Mouse (Mus musculus) lung, postnatal 0 days (tissue): ENCODE results near the gene Rerg. TPM values are rescaled to one million over a fixed set of nuclear protein-coding genes. Genes with fewer than 3 reads are reported as not detected.

ENCODE experiments used
- ATAC-seq: fragments of 200-750 bp; cut with Nextera tagmentation; 2 replicates; pipeline ENCODE4 v1.8.0; 2017; ENCODE audit warnings: moderate library complexity
- DNase-seq: peaks from one replicate; pipeline ENCODE4 v3.0.0-alpha.2; 2016; ENCODE audit warnings: low spot score
- H3K27ac ChIP-seq: fragments of 300-500 bp; sonication (generic); 2 replicates; pipeline ENCODE4 v1.5.1; 2014; ENCODE audit warnings: antibody characterized with exemption, mild to moderate bottlenecking, low read length, mixed read lengths
- H3K27me3 ChIP-seq: fragments of 300-500 bp; sonication (generic); replicated peaks from 2 replicates; pipeline ENCODE4 v1.6.1; 2014; ENCODE audit warnings: low read length, mixed read lengths; ENCODE audit not compliant: insufficient read depth
- H3K36me3 ChIP-seq: fragments of 300-500 bp; sonication (generic); 2 replicates; pipeline ENCODE4 v1.6.1; 2014; ENCODE audit warnings: low read length, mixed read lengths; ENCODE audit not compliant: insufficient read depth
- H3K4me1 ChIP-seq: fragments of 300-500 bp; sonication (generic); 2 replicates; pipeline ENCODE4 v1.6.1; 2014; ENCODE audit warnings: antibody characterized with exemption, low read depth, low read length, mixed read lengths; ENCODE audit not compliant: insufficient read depth
- H3K4me2 ChIP-seq: fragments of 300-500 bp; sonication (generic); replicated peaks from 2 replicates; pipeline ENCODE4 v1.6.1; 2014; ENCODE audit warnings: low read depth, mild to moderate bottlenecking, low read length, moderate library complexity, mixed read lengths
- H3K4me3 ChIP-seq: fragments of 300-500 bp; sonication (generic); 2 replicates; pipeline ENCODE4 v1.5.1; 2014; ENCODE audit warnings: low read depth, low read length
- H3K9ac ChIP-seq: fragments of 300-500 bp; sonication (generic); replicated peaks from 2 replicates; pipeline ENCODE4 v1.6.1; 2014; ENCODE audit warnings: low read depth, mild to moderate bottlenecking
- H3K9me3 ChIP-seq: fragments of 300-500 bp; sonication (generic); 2 replicates; pipeline ENCODE4 v1.6.1; 2016; ENCODE audit warnings: low read length, mixed read lengths
- CTCF ChIP-seq: IDR thresholded peaks from 2 replicates; pipeline ENCODE4 v1.5.1; 2016; ENCODE audit warnings: antibody characterized with exemption, mild to moderate bottlenecking
- EP300 ChIP-seq: IDR thresholded peaks from 2 replicates; pipeline ENCODE4 v1.6.1; 2016; ENCODE audit warnings: antibody characterized with exemption, mild to moderate bottlenecking, control low read depth
- WGBS: fragments of 180-500 bp; shearing (Covaris S2); extraction: QIAGEN DNeasy Blood & Tissue Kit; methylation state at CpG from one replicate; pipeline ENCODE4 v1.1.7; 2014; 5-methylcytosine and 5-hydroxymethylcytosine counted together
- polyA plus RNA-seq: library from polyadenylated mRNA; unstranded; fragments of >200 nt; fragmentation: Nextera tagmentation; extraction: Ambion mirVana; gene quantifications from 2 replicates; pipeline ENCODE4 v1.2.1, GENCODE M21; 2015

The Rerg gene
- 33.4 and 42.9 TPM in 2 replicates for polyA plus RNA-seq

DNA sequence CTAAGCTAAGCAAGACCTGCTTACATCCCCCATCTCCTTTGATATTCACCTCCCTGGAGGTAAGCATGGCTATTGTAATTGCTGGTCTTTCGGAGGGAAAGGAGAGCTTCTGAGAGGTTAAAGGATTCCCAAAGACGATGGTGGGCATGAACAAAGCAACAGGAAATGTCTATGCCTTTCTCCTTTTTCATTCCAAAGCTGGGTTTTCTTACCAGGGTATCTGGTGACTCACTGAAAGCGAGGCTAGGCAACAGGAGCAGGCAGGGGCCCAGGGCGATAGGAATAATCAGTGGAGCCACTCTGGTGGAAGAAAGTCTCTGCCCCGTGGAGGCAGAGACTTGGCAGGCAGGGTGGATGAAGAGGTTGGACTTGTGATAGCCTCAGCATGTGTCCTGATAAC is at the start of gene Rerg:
Gene Rerg (minus strand): TSS at position 272 of the 400 bp plus-strand sequence.
- Histone ChIP-seq H3K36me3 (no peaks in the 10 kb centered on the region), H3K27ac (peak within 1 kb of the TSS; percentile 52), H3K4me1 (no peaks in the 10 kb centered on the region), H3K9me3 (no peaks in the 10 kb centered on the region), H3K4me2 (peak within 1 kb of the TSS; percentile 90), H3K4me3 (peak within 1 kb of the TSS; percentile 52), H3K27me3 (no peaks in the 10 kb centered on the region), H3K9ac (peak within 1 kb of the TSS; percentile 62)
- no peak for ATAC-seq
- DNase-seq = no peak
- 37% methylated on average over 5 of the region's 5 CpGs for WGBS
- TF ChIP-seq EP300 = no peak
- TF ChIP-seq CTCF = no peak

DNA sequence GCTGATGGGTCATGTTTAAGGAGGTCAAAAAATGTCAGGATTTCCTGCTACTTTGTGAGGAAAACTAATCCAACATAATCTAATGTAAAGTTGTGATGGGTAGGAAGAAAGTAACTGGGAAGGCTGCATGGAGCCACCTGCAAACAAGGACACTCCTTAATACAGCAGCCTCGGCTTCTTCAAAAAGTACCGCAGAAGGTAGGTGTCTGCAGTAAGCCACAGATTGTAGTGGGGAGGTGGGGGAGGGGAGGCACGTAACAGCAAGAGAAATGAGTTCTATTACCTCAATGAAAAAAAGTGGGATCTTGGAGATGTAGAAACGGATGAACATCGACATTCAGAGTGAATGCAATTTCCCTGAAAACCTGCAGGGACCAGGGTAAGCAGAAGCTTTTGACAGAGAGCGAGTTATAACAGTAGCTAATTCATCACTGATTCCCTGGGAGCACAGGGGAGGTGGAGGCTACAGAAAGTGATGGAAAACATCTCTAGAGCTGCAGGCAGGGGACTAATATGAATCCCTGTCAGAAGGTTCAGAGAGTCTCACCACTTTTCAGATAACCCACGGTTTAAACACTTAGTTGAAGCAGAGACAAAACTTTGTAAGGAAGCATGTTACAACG is 47.7 kb upstream of the Rerg start:
- H3K27ac ChIP-seq = no peak overlapping the region
- no peak overlapping the region for H3K4me3 ChIP-seq
- ATAC-seq = no peak
- no peaks in the 10 kb centered on the region for H3K9me3 ChIP-seq
- DNase-seq = no peak
- no peaks in the 10 kb centered on the region for H3K4me1 ChIP-seq
- no peak overlapping the region for H3K9ac ChIP-seq
- no peaks in the 10 kb centered on the region for H3K27me3 ChIP-seq
- H3K4me2 ChIP-seq = no peak overlapping the region
- 75% methylated on average over 8 of the region's 8 CpGs for WGBS
- no peaks in the 10 kb centered on the region for H3K36me3 ChIP-seq
- TF ChIP-seq CTCF (no peak), EP300 (no peak)

DNA sequence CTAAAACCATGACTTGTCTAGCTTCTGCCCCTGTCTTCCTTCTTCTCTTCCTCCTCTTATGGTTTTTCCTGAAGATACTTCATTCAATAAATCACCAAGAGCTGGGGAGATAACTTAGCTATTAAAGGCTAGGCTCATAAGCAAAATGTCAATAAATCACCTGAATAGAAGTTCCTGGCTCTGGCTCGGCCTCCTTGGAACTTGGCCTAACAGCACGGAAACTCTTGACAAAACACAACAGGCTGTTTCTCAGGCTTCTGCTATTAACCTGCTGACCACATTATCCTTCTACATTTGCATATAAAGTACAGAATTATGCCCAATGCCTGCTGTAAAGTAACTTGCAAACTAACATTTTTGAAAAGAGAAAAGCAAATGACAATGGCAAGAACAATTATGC is 41.1 kb upstream of the Rerg start:
- Histone ChIP-seq H3K36me3 (no peaks in the 10 kb centered on the region), H3K4me2 (no peak overlapping the region), H3K27ac (no peak overlapping the region), H3K4me3 (no peak overlapping the region), H3K4me1 (no peaks in the 10 kb centered on the region), H3K9ac (no peak overlapping the region), H3K27me3 (no peaks in the 10 kb centered on the region), H3K9me3 (no peaks in the 10 kb centered on the region)
- TF ChIP-seq CTCF (no peak), EP300 (no peak)
- WGBS = 62% methylated on average over 2 of the region's 2 CpGs
- DNase-seq (no peak), ATAC-seq (no peak)

DNA sequence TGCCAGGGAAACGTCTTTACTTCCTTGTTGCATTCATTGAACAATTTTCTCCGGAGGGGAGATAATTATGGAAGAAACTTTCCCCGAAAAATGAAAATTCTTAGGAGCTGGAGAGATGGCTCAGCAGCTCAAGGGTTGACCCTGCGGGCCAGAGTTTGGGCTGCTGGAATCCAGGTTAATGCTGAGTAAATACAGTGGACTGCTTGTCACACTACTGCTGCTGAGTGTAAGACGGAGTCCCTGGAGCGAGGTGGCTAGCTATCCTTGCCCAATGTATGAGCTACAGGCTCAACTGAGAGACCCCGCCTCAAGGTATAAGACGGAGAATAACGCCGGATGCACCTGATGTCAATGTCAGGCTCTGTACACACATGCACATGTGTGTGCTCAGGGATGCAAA is 40.7 kb upstream of the Rerg start:
- 86% methylated on average over 10 of the region's 10 CpGs for WGBS
- DNase-seq = no peak
- no peak for ATAC-seq
- Histone ChIP-seq H3K4me1 (no peaks in the 10 kb centered on the region), H3K9me3 (no peaks in the 10 kb centered on the region), H3K27me3 (no peaks in the 10 kb centered on the region), H3K27ac (no peak overlapping the region), H3K4me3 (no peak overlapping the region), H3K4me2 (no peak overlapping the region), H3K36me3 (no peaks in the 10 kb centered on the region), H3K9ac (no peak overlapping the region)
- TF ChIP-seq CTCF (no peak), EP300 (no peak)

DNA sequence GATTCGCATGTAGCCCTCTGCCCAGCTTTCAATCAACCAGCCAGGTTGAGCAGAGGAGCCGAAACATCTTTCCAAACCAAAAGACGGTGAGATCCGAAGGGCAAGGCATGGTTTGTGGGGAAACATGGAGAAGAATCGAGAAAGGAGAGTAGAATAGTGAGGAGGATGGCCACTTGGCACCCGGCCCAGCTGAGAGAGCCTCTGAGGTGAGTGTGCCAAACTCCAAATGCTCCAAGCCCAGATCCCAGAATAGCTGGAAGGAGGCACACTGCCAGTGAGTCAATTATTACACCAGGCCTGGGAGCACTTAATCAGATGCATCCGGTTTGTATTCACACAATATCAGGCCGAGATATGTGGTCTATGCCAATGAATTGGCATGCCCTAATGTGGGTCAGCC is 39.7 kb upstream of the Rerg start:
- ATAC-seq (no peak; the same call in 1 of the 2 replicates), DNase-seq (peak; percentile 9)
- no peaks in the 10 kb centered on the region for H3K27me3 ChIP-seq
- no peaks in the 10 kb centered on the region for H3K9me3 ChIP-seq
- H3K4me3 ChIP-seq = no peak overlapping the region
- no peak overlapping the region for H3K27ac ChIP-seq
- H3K36me3 ChIP-seq = no peaks in the 10 kb centered on the region
- 52% methylated on average over 8 of the region's 8 CpGs for WGBS
- TF ChIP-seq CTCF (no peak), EP300 (no peak)
- H3K4me1 ChIP-seq = no peaks in the 10 kb centered on the region
- H3K9ac ChIP-seq = no peak overlapping the region
- H3K4me2 ChIP-seq = no peak overlapping the region

DNA sequence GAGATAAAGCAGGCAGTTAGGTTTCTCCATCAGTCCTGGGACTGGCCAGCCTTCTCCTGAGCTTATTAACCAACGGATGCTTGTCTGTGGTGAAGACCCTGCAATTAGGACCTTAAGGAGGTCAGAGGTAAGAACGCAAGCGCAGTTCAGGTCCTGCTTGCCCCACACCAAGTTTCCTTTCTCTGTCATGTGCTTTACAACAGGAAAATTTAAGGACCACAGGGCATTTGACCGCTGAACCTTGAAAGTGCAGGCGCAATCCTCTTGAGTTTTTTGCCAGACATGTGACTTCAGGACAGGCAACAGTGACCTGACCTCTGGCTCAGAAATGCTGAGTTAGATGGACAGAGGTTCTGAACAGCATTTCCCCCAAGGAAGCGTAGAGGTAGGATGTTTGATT is 36.8 kb upstream of the Rerg start:
- Histone ChIP-seq H3K4me3 (no peak overlapping the region), H3K4me2 (no peak overlapping the region), H3K27ac (no peak overlapping the region), H3K9me3 (no peaks in the 10 kb centered on the region), H3K9ac (no peak overlapping the region), H3K27me3 (no peaks in the 10 kb centered on the region), H3K36me3 (no peaks in the 10 kb centered on the region), H3K4me1 (no peaks in the 10 kb centered on the region)
- WGBS = 91% methylated on average over 6 of the region's 6 CpGs
- ATAC-seq (no peak), DNase-seq (no peak)
- TF ChIP-seq EP300 (no peak), CTCF (no peak)
